Mouse (Mus musculus) gastrocnemius, adult 2 months (tissue): ENCODE data around the gene Vmn1r55. TPM values are rescaled to one million over a fixed set of nuclear protein-coding genes. Genes with fewer than 3 reads are reported as not detected.

ENCODE experiments used
- microRNA-seq: library from miRNA; unstranded; fragments of <30 nt; microRNA quantifications from one replicate; pipeline ENCODE4 v1.2.0, GENCODE M21; 2021
- total RNA-seq, 2 experiments: library from RNA; stranded (reverse); gene quantifications; 2 replicates each; pipeline ENCODE4 v1.2.3; 2021

Vmn1r55 gene
- total RNA-seq, 2 experiments from 2014 or later, result not detected

Small RNA genes lying within 50 kb of the gene (microRNA-seq; reads per million reads assigned to microRNA genes)
- not detected for gene Gm26217

Other genes with a start within 250 kb of the Vmn1r55 start
- gene Gm36210, start 243.2 kb downstream of the Vmn1r55 start, total RNA-seq, result under 1 TPM; 0.17 to 0.38 TPM
- 10 to 100 TPM in 1 of 2 experiments, 1 to 10 TPM in 1; 8.5 to 10.7 TPM for gene Zfp628, start 234.5 kb downstream of the Vmn1r55 start, total RNA-seq
- 1 to 10 TPM; 2.7 to 5.9 TPM for gene Nat14, start 227.6 kb downstream of the Vmn1r55 start, total RNA-seq
- gene Ssc5d, start 223.9 kb downstream of the Vmn1r55 start, total RNA-seq, result 1 to 10 TPM; 4.3 to 8.7 TPM
- gene Sbk2, start 185.3 kb downstream of the Vmn1r55 start, total RNA-seq, result 10 to 100 TPM; 36.7 to 77.0 TPM
- gene Sbk3, start 178.5 kb downstream of the Vmn1r55 start, total RNA-seq, result 1 to 10 TPM in 1 of 2 experiments, under 1 TPM in 1; 0.46 to 5.2 TPM
- gene Zfp579, start 153.5 kb downstream of the Vmn1r55 start, total RNA-seq, result 1 to 10 TPM; 8.8 to 9.5 TPM
- gene Zfp524, start 135.3 kb downstream of the Vmn1r55 start, total RNA-seq, result 10 to 100 TPM in 1 of 2 experiments, 1 to 10 TPM in 1; 6.5 to 10.4 TPM
- 10 to 100 TPM; 23.2 to 23.3 TPM for gene Fiz1, start 135.0 kb downstream of the Vmn1r55 start, total RNA-seq
- not detected for gene Gm44973, start 134.2 kb downstream of the Vmn1r55 start, total RNA-seq
- gene Zfp865, start 129.3 kb downstream of the Vmn1r55 start, total RNA-seq, result 10 to 100 TPM; 12.9 to 15.6 TPM
- not detected for gene Ccdc106, start 129.1 kb downstream of the Vmn1r55 start, total RNA-seq
- not detected for gene 4632433K11Rik, start 115.6 kb downstream of the Vmn1r55 start, total RNA-seq
- 1 to 10 TPM; 2.8 to 3.9 TPM for gene Zfp784, start 111.2 kb downstream of the Vmn1r55 start, total RNA-seq
- 1 to 10 TPM; 3.0 to 4.1 TPM for gene Zfp580, start 98.1 kb downstream of the Vmn1r55 start, total RNA-seq
- 10 to 100 TPM; 50.0 to 51.0 TPM for gene U2af2, start 87.5 kb downstream of the Vmn1r55 start, total RNA-seq
- gene Epn1, start 69.4 kb downstream of the Vmn1r55 start, total RNA-seq, result 100 to 1,000 TPM; 165 to 171 TPM
- not detected for gene Rfpl4, start 32.7 kb downstream of the Vmn1r55 start, total RNA-seq
- 1 to 10 TPM; 1.4 to 2.9 TPM for gene Rasl2-9, start 23.7 kb downstream of the Vmn1r55 start, total RNA-seq
- gene Vmn1r56, start 47.1 kb upstream of the Vmn1r55 start, total RNA-seq, result not detected
- gene Vmn1r57, start 68.8 kb upstream of the Vmn1r55 start, total RNA-seq, result not detected
- gene Gm5065, start 200.9 kb upstream of the Vmn1r55 start, total RNA-seq, result not detected
- gene Nlrp2, start 201.4 kb upstream of the Vmn1r55 start, total RNA-seq, result not detected